Mouse (Mus musculus) ovary, adult 18-20 months (tissue): ENCODE data around the gene Zscan20.

Experiments
- DNase-seq: peaks from one replicate; pipeline ENCODE4 v3.0.0; 2022; ENCODE audit warnings: low spot score, mixed read lengths

The Zscan20 gene

DNA sequence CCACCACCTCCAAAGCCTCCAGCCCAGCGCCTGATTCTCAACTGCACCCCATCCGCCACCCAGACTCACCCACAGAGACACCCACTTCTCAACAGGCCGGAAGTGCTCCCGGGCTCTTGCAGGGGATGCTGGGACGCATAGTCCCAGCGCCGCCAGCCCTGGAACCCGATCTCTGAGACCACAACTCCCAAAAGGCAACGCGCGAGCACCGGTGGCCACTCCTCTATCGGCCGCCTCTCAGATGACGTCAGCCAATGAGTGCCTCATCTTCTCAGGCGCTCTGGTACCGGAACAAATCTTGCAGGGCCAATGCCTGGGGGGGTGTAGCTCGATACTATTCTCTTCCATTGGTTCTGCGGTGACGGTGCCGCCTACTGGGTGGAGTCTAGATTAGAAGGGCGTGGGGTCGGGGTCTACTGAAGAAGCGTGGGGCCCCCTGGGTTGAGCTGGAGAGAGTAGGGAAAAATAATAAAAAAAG lies at the start of gene Zscan20:
Gene Zscan20, minus strand, starts transcription at position 174 of the 478 bp plus-strand sequence.
- peak; percentile 97 for DNase-seq

- DNase-seq: no peak
Measured at GRCm38 (mm10) chr4:128655446-128655845, 45.5 kb upstream of the Zscan20 start.

GRCm38 (mm10) chr4:128654505-128655381 lies 44.8 kb upstream of the Zscan20 start, which contains the start of gene Phc2:
Phc2 (plus strand) TSS chr4:128654702.
- DNase-seq: peak; percentile 90

DNA sequence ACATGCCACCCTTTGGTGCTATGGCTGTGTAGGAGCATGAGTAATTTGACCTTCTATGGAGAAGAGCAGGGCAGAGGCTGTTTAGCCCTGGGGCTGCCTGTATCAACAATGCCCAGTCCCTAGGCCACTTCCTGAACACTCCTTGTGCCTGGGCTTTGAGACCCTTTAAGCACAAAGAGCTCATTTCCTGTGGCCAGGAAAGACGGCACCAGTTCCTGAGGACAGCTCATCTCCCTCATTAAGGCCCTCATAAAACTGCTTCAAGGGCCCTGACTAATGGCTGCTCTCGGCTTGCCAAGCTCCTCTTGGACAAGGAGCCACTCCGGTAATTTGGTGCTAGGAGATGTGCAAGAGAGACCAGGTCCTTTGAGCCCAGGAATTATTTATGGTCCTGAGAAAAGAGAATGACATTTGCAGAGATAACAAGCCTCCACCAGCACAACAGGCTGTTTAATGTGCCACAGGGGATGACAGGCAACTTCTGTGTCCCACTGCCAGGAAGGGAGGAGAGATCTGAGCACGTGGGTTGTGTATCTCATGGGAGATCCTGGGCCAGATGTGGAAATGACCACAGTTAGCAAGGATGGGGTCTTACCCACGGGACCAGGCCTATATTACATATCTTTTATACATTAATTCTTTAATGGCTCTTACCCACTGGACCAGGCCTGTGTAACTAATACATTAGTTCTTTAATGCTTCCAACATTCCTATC lies 42.8 kb upstream of the Zscan20 start:
- DNase-seq: no peak

DNA sequence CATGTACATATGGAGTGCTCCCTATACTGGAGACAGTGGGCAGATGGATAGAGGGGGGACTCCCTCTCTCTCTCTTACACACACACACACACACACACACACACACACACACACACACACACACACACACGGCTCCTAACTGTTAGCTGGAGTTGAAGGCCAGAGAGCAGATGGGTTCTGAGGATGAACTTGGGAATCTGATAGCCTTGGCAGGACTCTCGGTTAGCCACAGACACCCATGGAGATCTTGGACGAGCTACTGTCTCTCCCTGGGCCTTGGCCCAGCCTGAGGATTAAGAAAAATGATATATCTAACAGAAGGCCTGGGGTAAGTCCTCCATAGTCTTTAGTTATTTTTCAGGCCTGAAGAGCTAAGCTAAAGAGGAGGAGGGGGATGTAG lies 41.6 kb upstream of the Zscan20 start:
- DNase-seq: peak; percentile 39

DNA sequence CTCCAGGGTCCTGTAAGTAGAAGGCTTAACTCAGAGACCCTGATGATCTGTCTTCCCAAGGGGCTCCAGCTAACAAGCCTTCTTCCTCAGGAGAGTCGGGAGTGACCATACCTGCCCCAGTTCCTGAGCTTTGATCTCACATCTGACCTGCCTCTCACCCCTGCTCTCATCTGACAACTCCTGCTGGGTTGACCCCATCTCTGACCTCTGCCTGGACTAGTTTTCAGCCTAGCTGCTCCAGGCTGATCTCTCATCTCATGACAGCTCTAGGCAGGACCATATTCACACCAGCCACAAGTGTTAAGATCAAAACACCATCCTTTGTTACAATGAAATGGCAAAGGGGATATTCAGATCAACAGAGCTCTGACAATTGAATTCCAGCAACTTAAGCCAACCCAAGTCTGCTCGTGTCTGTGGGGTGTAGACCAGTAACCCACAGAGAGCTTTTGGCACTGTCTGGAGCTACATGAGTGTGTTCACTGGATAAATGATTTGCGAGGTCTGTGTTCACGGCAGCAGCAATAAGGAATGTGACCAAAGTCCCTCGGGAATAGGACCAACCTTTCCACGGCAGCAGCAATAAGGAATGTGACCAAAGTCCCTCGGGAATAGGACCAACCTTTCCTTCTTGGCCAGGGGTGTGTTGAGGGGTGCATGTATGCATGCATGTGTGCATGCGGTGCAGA lies 38.8 kb upstream of the Zscan20 start:
- DNase-seq: no peak

- DNase-seq: no peak
Measured at GRCm38 (mm10) chr4:128646762-128647161, 36.9 kb upstream of the Zscan20 start.

DNA sequence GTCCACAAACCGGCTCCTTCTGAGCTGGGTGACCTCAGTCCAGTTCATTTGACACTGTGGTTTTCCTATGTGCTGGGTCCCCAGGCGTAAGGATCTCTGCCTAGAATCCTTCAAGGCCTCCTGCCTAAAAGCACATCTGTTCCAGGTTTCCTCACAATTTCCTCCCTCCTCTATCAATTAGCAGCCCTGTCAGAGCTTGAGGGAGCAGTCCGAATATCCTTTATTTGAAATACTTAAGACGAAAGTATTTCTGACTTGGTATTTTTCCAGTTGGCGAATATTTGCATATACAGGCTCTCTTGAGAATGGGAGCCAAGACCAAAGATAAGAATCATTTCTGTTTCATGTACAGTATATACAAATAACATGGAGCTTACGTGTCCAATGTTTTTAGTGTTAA lies 36.0 kb upstream of the Zscan20 start:
- DNase-seq: no peak

DNA sequence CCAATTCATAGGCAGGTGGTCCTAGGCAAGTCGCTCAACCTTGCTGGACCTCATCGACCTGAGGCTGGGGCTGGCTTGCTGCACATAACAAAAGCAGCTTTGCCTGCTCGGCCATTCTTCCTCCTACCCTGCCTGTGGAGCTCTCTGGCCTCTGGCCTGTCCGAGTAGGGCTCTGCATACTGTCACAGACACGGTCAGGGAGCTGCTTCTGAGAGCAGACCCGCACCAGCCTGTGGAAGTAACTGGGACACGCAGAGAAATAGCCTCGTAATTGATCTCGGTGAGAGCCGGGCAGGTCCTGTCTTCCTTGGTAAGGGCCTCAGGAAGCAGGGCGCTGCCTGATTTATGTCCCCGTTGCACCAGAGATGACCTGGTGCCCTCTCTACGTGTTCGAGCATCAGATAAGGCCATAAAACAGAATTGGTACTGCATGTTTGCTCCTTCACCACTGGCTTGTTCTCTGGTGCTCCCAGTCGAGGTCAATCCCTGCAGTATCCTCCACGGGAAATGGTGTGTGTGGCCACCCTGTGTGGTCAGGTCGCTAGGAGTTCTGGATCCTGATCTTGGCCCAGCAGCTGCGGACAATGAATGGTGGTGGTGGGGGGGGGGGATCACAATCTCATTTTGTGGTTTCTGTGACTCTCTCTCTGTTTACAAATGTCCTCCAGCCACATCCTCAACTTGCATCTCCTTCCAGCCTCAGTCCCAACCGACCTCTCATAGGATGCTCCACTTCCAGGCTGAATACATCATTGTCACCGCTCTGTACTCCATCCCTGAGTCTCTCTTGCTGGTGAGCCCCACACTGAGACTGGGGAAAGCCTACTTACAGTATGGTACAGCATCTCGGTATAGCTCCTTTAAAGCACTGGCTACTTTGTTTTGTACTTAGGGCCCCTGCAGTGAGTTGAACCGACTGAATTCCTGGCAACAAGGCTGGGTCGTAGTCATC lies 32.1 kb upstream of the Zscan20 start:
- DNase-seq: no peak

DNA sequence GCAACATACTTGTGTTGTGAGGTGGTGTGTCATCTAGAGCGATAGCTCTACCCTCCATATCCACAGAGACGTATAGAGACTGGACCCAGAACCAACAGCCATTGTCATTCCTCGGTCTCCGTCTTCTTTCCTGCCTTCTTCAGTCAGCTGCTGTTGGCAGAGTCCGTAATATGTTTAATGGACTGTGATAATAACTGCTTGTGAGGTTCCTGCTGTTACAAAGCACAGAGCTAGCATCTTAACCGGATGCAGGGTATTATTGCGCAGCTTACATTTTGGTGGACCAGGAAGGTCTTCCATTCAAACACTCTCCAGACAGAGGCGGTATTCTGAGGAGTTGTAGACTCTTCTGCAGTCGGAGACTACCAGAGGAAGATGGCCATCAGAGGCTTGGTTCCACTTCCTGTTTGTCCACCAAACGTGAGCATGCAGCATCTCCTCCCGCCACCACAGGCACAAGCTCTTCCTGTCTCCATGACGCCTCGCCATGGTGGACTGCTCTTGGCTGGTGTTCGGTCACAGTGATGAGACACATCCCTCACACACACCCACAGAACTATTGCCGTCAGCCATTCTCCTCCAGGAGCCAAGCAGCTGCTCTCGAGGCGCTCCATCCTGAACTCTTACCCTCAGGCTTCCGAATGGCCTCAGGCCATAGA lies 28.5 kb upstream of the Zscan20 start:
- DNase-seq: no peak

- DNase-seq: no peak
Measured at GRCm38 (mm10) chr4:128637250-128637649, 27.4 kb upstream of the Zscan20 start.

- no peak for DNase-seq
Measured at GRCm38 (mm10) chr4:128635894-128636585, 26.1 kb upstream of the Zscan20 start.

DNA sequence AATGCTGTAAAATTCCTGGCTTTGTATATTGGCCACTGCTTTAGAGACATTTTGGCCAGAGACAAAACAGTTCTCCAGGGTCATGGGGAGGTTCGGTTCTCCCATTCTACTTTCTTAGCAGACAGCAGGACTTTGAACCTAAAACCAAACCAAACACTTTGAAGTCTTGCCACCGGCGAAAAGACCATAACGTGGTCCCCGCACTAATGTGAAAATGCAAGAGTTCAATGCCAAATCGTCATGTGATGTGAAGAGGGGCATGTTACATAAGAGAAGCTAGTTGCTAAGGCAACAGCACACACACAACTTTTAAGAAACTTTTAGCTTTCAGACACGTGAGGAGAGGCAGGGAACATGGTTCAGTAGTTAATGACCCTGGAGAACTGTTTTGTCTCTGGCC lies 25.6 kb upstream of the Zscan20 start:
- no peak for DNase-seq

DNA sequence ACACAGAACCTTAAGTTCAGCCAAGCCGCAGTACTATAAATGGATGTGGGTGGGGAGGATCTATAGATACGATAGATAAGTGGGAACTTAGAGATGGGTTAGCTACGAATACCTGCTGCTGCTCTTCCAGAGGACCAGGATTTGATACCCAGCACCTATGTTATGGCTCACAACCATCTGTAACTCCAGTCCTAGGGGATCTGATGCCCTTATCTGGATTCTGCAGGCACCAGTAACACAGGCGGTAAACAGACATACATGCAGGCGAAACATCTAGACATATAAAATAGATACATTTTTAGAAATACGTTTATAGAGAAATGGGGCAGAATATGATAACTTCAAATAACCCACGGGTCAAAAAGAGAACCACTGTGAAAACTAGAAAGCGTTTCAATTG lies 11.2 kb upstream of the Zscan20 start:
- no peak for DNase-seq

- DNase-seq: no peak
Measured at GRCm38 (mm10) chr4:128620572-128620971, 10.7 kb upstream of the Zscan20 start.

DNA sequence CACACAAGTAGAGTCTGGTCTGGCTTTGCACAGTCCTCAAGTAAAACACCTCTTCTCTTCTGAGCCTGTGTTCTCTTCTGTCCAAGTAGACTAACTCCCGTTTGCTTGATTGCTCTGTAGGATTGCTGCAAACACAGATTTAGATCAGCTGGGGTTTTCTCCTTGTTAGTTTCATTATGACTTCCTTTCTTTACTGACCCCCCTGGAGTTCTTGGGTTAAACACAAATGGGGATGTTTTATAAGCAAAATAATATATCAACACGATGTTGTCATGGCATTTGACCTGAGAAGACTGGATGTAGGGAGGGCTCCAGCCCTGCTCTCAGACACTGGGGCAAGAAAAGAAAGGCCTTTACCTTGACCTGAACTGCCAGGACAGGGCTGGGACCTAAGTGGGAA lies 9.1 kb upstream of the Zscan20 start:
- no peak for DNase-seq

DNA sequence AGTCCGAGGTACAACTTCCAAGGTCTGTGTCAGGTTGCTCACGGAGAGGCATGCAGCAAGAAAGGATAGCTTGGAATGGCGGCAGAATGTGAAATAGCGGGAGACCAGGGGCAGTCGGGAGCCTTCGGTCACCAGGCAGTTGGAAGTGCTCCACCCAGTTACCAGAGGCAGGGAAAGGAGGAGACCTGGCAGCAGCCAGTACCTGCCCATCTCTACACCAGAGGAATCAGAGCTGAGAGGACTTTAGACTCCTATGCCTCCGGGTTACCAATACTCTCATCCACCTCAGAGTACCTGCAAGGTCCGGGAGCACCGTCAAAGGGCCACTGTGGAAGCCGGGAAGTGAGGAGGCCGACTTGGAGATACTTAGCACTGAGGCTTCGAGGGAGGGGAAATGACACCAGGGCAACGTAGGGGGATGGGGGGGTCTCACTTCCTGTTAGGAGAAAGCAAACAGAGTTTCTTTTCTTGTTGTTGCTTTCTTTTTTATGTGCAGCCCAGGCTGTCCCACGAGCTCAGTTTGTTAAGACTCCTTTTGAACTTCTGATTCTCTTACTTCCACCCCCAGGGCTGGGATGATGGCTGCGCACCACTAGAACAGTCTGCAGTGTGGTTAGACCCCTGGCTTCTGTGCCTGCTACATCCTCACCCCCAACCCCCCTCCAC lies 8.5 kb upstream of the Zscan20 start, which contains the start of gene Tlr12:
Gene Tlr12, minus strand, starts transcription at position 374 of the 666 bp plus-strand sequence.
- DNase-seq: no peak

GRCm38 (mm10) chr4:128617363-128618120 lies 7.6 kb upstream of the Zscan20 start:
- DNase-seq: peak; percentile 44

DNA sequence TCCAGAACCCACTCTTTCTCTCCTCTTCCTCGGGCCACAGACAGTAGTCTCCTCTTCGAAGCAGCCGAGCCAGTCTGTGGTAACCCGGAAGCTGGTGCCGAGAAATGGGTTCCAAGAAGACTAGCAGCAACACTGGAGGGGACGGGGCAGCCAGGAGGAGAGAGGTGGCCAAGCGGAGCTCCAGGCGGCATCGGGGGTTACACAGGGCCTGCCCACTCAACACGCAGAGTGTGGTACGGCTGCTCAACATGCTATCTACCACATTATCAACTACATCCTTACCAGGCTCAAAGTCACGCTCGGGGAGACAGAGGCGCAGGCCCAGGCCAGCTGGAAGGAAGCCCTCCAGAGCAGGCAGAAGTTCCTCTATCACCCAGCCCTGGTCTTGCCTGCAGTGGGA lies 5.9 kb upstream of the Zscan20 start:
- DNase-seq: no peak
